Mouse (Mus musculus) ES-Bruce4 (cell line): ENCODE results near the gene Hormad1. TPM values are rescaled to one million over a fixed set of nuclear protein-coding genes. Genes with fewer than 3 reads are reported as not detected.

ENCODE experiments used
- H3K27ac ChIP-seq: 2 replicates; pipeline ENCODE4 v1.5.1; 2012; ENCODE audit warnings: low read length, inconsistent platforms; ENCODE audit not compliant: insufficient read depth
- H3K27me3 ChIP-seq: 2 replicates; pipeline ENCODE4 v1.6.1; 2012; ENCODE audit warnings: mild to moderate bottlenecking, low read length, inconsistent platforms; ENCODE audit not compliant: control insufficient read depth, poor library complexity, insufficient read depth, severe bottlenecking
- H3K36me3 ChIP-seq: 2 replicates; pipeline ENCODE4 v1.6.1; 2012; ENCODE audit warnings: inconsistent platforms, mild to moderate bottlenecking, low read length, moderate library complexity; ENCODE audit not compliant: control insufficient read depth, poor library complexity, insufficient read depth, severe bottlenecking
- H3K4me1 ChIP-seq: one replicate; pipeline ENCODE4 v1.8.1; 2011; ENCODE audit warnings: low read length; ENCODE audit not compliant: control insufficient read depth, insufficient read depth
- H3K4me3 ChIP-seq: 2 replicates; pipeline ENCODE4 v1.5.1; 2011; ENCODE audit warnings: low read depth, mild to moderate bottlenecking, low read length
- H3K9ac ChIP-seq: 2 replicates; pipeline ENCODE4 v1.6.1; 2012; ENCODE audit warnings: low read depth, mild to moderate bottlenecking, inconsistent platforms; ENCODE audit not compliant: poor library complexity, severe bottlenecking
- H3K9me3 ChIP-seq: replicated peaks from 2 replicates; pipeline ENCODE4 v1.6.1; 2012; ENCODE audit warnings: mild to moderate bottlenecking, low read length, inconsistent platforms; ENCODE audit not compliant: control insufficient read depth, poor library complexity, insufficient read depth, severe bottlenecking
- CTCF ChIP-seq: IDR thresholded peaks from one replicate; pipeline ENCODE4 v1.8.1; 2011; ENCODE audit warnings: low read depth, low read length
- EP300 ChIP-seq: IDR thresholded peaks from 2 replicates; pipeline ENCODE4 v1.6.1; 2011; ENCODE audit warnings: low read depth, low read length; ENCODE audit not compliant: insufficient read depth
- POLR2A ChIP-seq: IDR thresholded peaks from one replicate; pipeline ENCODE4 v1.8.1; 2011; ENCODE audit warnings: low read length; ENCODE audit not compliant: insufficient read depth
- polyA plus RNA-seq: library from polyadenylated mRNA; stranded (reverse); fragments of >200 nt; gene quantifications from 2 replicates; pipeline ENCODE4 v1.2.4, GENCODE M21; 2011; ENCODE audit warnings: low read depth; ENCODE audit not compliant: missing spikeins, insufficient read depth, insufficient read length

Gene Hormad1
- polyA plus RNA-seq, 1 experiment = 4.6 TPM

GRCm38 (mm10) chr3:95632648-95633588 is 73.4 kb downstream of the Hormad1 start:
- peaks cover 58% of the 10 kb centered on the region for H3K36me3 ChIP-seq
- H3K27ac ChIP-seq = peak overlapping the region; percentile 13; the same call in 1 of the 2 replicates
- H3K27me3 ChIP-seq = no peaks in the 10 kb centered on the region
- H3K9me3 ChIP-seq = no peaks in the 10 kb centered on the region
- no peak overlapping the region for H3K9ac ChIP-seq
- H3K4me1 ChIP-seq = peaks cover 6% of the 10 kb centered on the region
- TF ChIP-seq POLR2A = no peak
- TF ChIP-seq EP300 = no peak
- no peak for TF ChIP-seq CTCF
- no peak overlapping the region for H3K4me3 ChIP-seq

DNA sequence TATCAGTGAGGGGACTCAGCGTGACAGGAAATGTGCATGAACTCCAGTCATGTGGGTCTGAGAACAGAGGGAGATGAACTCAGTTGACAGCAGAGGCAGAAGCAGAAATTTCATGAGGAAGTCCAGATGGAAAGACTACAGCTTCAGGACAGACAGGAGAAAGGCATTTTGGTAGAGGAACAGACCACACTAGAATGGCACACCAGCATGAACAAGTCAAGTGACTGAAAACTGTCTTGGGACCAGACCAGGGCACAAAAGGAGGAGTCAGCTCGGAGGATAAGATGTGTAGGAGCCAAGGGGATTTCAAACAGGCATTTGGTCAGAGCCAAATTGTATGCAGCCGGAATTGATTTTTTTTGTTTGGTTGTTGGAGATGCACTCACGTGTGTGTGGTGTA is 76.2 kb downstream of the Hormad1 start:
- Histone ChIP-seq H3K4me3 (no peak overlapping the region), H3K9me3 (no peaks in the 10 kb centered on the region), H3K27me3 (no peaks in the 10 kb centered on the region), H3K27ac (peak overlapping the region; percentile 86), H3K9ac (no peak overlapping the region), H3K4me1 (peaks cover 12% of the 10 kb centered on the region), H3K36me3 (peaks cover 36% of the 10 kb centered on the region)
- TF ChIP-seq POLR2A (no peak), EP300 (no peak), CTCF (no peak)

GRCm38 (mm10) chr3:95636072-95636471 is 76.6 kb downstream of the Hormad1 start:
- Histone ChIP-seq H3K4me1 (peaks cover 12% of the 10 kb centered on the region), H3K9ac (no peak overlapping the region), H3K27ac (peak overlapping the region; percentile 86), H3K27me3 (no peaks in the 10 kb centered on the region), H3K9me3 (no peaks in the 10 kb centered on the region), H3K4me3 (no peak overlapping the region), H3K36me3 (peaks cover 32% of the 10 kb centered on the region)
- TF ChIP-seq EP300 (no peak), POLR2A (no peak), CTCF (no peak)

Other genes starting within 250 kb of the Hormad1 start
- gene Cers2, start 244.9 kb upstream of the Hormad1 start, polyA plus RNA-seq = 99.9 and 103 TPM in 2 replicates
- gene Setdb1, start 202.5 kb upstream of the Hormad1 start, polyA plus RNA-seq = 67.9 and 73.3 TPM in 2 replicates
- gene 4930558C23Rik, start 156.8 kb upstream of the Hormad1 start, polyA plus RNA-seq = 0.84 and 2.2 TPM in 2 replicates
- gene Arnt, start 125.3 kb upstream of the Hormad1 start, polyA plus RNA-seq = 70.9 and 75.5 TPM in 2 replicates
- gene Ctsk, start 60.4 kb upstream of the Hormad1 start, polyA plus RNA-seq = not detected in 2 replicates
- gene Ctss, start 32.9 kb upstream of the Hormad1 start, polyA plus RNA-seq = not detected in 2 replicates
- 39.0 and 40.7 TPM in 2 replicates for gene Golph3l, start 29.3 kb downstream of the Hormad1 start, polyA plus RNA-seq
- 67.4 and 68.5 TPM in 2 replicates for gene Ensa, start 65.3 kb downstream of the Hormad1 start, polyA plus RNA-seq
- gene Mcl1, start 99.1 kb downstream of the Hormad1 start, polyA plus RNA-seq = 247 and 264 TPM in 2 replicates
- 6.9 and 10.1 TPM in 2 replicates for gene Adamtsl4, start 128.2 kb downstream of the Hormad1 start, polyA plus RNA-seq
- 9.9 and 17.4 TPM in 2 replicates for gene Ecm1, start 179.9 kb downstream of the Hormad1 start, polyA plus RNA-seq
- gene Tars2, start 200.5 kb downstream of the Hormad1 start, polyA plus RNA-seq = 74.5 and 78.3 TPM in 2 replicates